Mouse (Mus musculus) lung, postnatal 14 days (tissue): ENCODE results near the gene Tbxas1.

Experiments used
- DNase-seq: peaks from one replicate; pipeline ENCODE4 v3.0.0; 2021

Gene Tbxas1

GRCm38 (mm10) chr6:38875258-38876070 lies at the start of gene Tbxas1:
Gene Tbxas1 (plus strand): TSS chr6:38875404.
- DNase-seq, result peak; percentile 52

- DNase-seq, result no peak
These were observed 49.3 kb upstream of the Tbxas1 start for GRCm38 (mm10) chr6:38825886-38826285.

- DNase-seq, result no peak
These were observed 48.3 kb upstream of the Tbxas1 start for GRCm38 (mm10) chr6:38826857-38827256.

GRCm38 (mm10) chr6:38827435-38827834 lies 47.8 kb upstream of the Tbxas1 start:
- no peak for DNase-seq

GRCm38 (mm10) chr6:38828211-38828610 lies 47.0 kb upstream of the Tbxas1 start:
- no peak for DNase-seq

- no peak for DNase-seq
These were observed 45.8 kb upstream of the Tbxas1 start for GRCm38 (mm10) chr6:38829452-38829851.

GRCm38 (mm10) chr6:38833721-38834120 lies 41.5 kb upstream of the Tbxas1 start:
- DNase-seq, result no peak

- no peak for DNase-seq
These were observed 40.5 kb upstream of the Tbxas1 start for GRCm38 (mm10) chr6:38834727-38835126.

- no peak for DNase-seq
These were observed 40.0 kb upstream of the Tbxas1 start for GRCm38 (mm10) chr6:38835217-38835616.

GRCm38 (mm10) chr6:38838061-38838460 lies 37.1 kb upstream of the Tbxas1 start:
- no peak for DNase-seq

- DNase-seq, result no peak
These were observed 35.3 kb upstream of the Tbxas1 start for GRCm38 (mm10) chr6:38839891-38840290.

GRCm38 (mm10) chr6:38840380-38840779 lies 34.8 kb upstream of the Tbxas1 start:
- no peak for DNase-seq

GRCm38 (mm10) chr6:38840780-38841179 lies 34.4 kb upstream of the Tbxas1 start:
- DNase-seq, result no peak

GRCm38 (mm10) chr6:38841551-38841950 lies 33.7 kb upstream of the Tbxas1 start:
- no peak for DNase-seq

- DNase-seq, result no peak
These were observed 30.1 kb upstream of the Tbxas1 start for GRCm38 (mm10) chr6:38845117-38845516.

- no peak for DNase-seq
These were observed 29.3 kb upstream of the Tbxas1 start for GRCm38 (mm10) chr6:38845876-38846275.

GRCm38 (mm10) chr6:38846330-38847195 lies 28.6 kb upstream of the Tbxas1 start:
- DNase-seq, result no peak

GRCm38 (mm10) chr6:38847447-38847846 lies 27.8 kb upstream of the Tbxas1 start:
- DNase-seq, result no peak

- no peak for DNase-seq
These were observed 27.0 kb upstream of the Tbxas1 start for GRCm38 (mm10) chr6:38847958-38848910.

GRCm38 (mm10) chr6:38850715-38851259 lies 24.4 kb upstream of the Tbxas1 start:
- no peak for DNase-seq

GRCm38 (mm10) chr6:38851740-38852139 lies 23.5 kb upstream of the Tbxas1 start:
- DNase-seq, result no peak

- no peak for DNase-seq
These were observed 21.6 kb upstream of the Tbxas1 start for GRCm38 (mm10) chr6:38853561-38853992.
